13 mouse cellular contexts compared by ENCODE assay signal in genomic region chr16:10676461-10677066, GRCm38 (mm10).
DNase-seq lines count a peak whose midpoint lies in the region; ATAC-seq lines count a peak whose summit lies in the region.
"Had no signal": no experiment of that assay in that cellular context is flagged by ENCODE, and none has a peak within 500 bp of the region (broad histone marks: within the 10 kb centered on the region; RNA-seq: fewer than 3 reads in every experiment).

No protein-coding gene starts in this region.

- 0 out of 2 replicates have a peak, but pooled peaks have one; percentile 46 for ATAC-seq in erythroid progenitor cell, adult 5-6 weeks (replicated peaks; ENCODE audit: low FRiP score, poor library complexity, severe bottlenecking)
- peak; percentile 88 for ATAC-seq in liver, embryonic 16.5 days (ENCODE audit: low read depth)
- ATAC-seq: forebrain, embryonic 15.5 days had no signal

- 12% methylated on average over 3 of the region's 3 CpGs for WGBS in liver, embryonic 16.5 days (ENCODE audit: insufficient replicate concordance)

- no peak overlapping the region; the same call in 1 of the 2 replicates for H3K4me2 ChIP-seq in liver, embryonic 16.5 days (ENCODE audit: low read depth, low read length)
- H3K4me2 ChIP-seq: forebrain, embryonic 15.5 days; heart, embryonic 13.5 days; hindbrain, embryonic 13.5 days; limb, embryonic 13.5 days had no signal

- H3K27ac ChIP-seq in liver, embryonic 16.5 days (ENCODE audit: low read length): peak overlapping the region; percentile 85
- H3K27ac ChIP-seq: forebrain, embryonic 15.5 days; heart, embryonic 13.5 days; hindbrain, embryonic 13.5 days; limb, embryonic 13.5 days had no signal

- DNase-seq in adrenal gland, adult 2 months: peak; percentile 63
- no peak for DNase-seq in adrenal gland, adult 18-20 months (ENCODE audit: low spot score in 2 of 2)
- peak; percentile 57 for DNase-seq in A20 (ENCODE audit: low read depth, low spot score)
- DNase-seq in cerebellum, adult 9-10 months: no peak
- DNase-seq in cerebellum, adult 8-10 months: no peak
- DNase-seq in spleen, postnatal 36 days (ENCODE audit: low spot score in 2 of 2): no peak
- DNase-seq: thymus, postnatal 4 days had no signal

- peaks cover 14% of the 10 kb centered on the region for H3K4me1 ChIP-seq in liver, embryonic 16.5 days (ENCODE audit: control insufficient read depth, low read depth, low read length)
- H3K4me1 ChIP-seq: forebrain, embryonic 15.5 days; hindbrain, embryonic 13.5 days; limb, embryonic 13.5 days had no signal

- no peaks in the 10 kb centered on the region for H3K36me3 ChIP-seq in liver, embryonic 16.5 days (ENCODE audit: control insufficient read depth, insufficient read depth)
- H3K36me3 ChIP-seq: forebrain, embryonic 15.5 days; heart, embryonic 13.5 days; hindbrain, embryonic 13.5 days; limb, embryonic 13.5 days had no signal

- no peak overlapping the region for H3K4me3 ChIP-seq in liver, embryonic 16.5 days (ENCODE audit: low read depth, low read length)
- H3K4me3 ChIP-seq: forebrain, embryonic 15.5 days; heart, embryonic 13.5 days; hindbrain, embryonic 13.5 days; limb, embryonic 13.5 days had no signal

- H3K9ac ChIP-seq in liver, embryonic 16.5 days (ENCODE audit: low read depth, low read length): no peak overlapping the region
- H3K9ac ChIP-seq: forebrain, embryonic 15.5 days; heart, embryonic 13.5 days; hindbrain, embryonic 13.5 days; limb, embryonic 13.5 days had no signal

- no peaks in the 10 kb centered on the region for H3K9me3 ChIP-seq in liver, embryonic 16.5 days (replicated peaks; ENCODE audit: control insufficient read depth, low read length)
- H3K9me3 ChIP-seq: forebrain, embryonic 15.5 days; heart, embryonic 13.5 days; hindbrain, embryonic 13.5 days; limb, embryonic 13.5 days had no signal

- H3K27me3 ChIP-seq in liver, embryonic 16.5 days (ENCODE audit: control insufficient read depth, insufficient read depth, low read depth, low read length): no peaks in the 10 kb centered on the region
- H3K27me3 ChIP-seq: forebrain, embryonic 15.5 days; heart, embryonic 13.5 days; hindbrain, embryonic 13.5 days; limb, embryonic 13.5 days had no signal

Comparison
In these comparisons a context has a peak if more than half of its experiments do, and no peak if none do; other contexts are left out.
1. DNase-seq: peak in adrenal gland, adult 2 months (single experiment) and A20 (single experiment); none in adrenal gland, adult 18-20 months (0 of 2), cerebellum, adult 9-10 months (single experiment), cerebellum, adult 8-10 months (single experiment) and spleen, postnatal 36 days (0 of 2).